Mouse (Mus musculus): ENCODE measurements around the gene Arhgap35.

Arhgap35 gene

GRCm38 (mm10) chr7:16537220-16537903 lies 77.4 kb downstream of the Arhgap35 start:
- in situ Hi-C loops (cut with MboI; ENCODE audit: unreplicated experiment in 2 of 2), result no loop called here

GRCm38 (mm10) chr7:16525995-16526394 lies 88.8 kb downstream of the Arhgap35 start:
- in situ Hi-C loops (cut with MboI; ENCODE audit: unreplicated experiment in 2 of 2), result no loop called here

- in situ Hi-C loops (cut with MboI; ENCODE audit: unreplicated experiment in 2 of 2), result no loop called here
Observed at GRCm38 (mm10) chr7:16525448-16525847, 89.3 kb downstream of the Arhgap35 start.

- in situ Hi-C loops (cut with MboI; ENCODE audit: unreplicated experiment in 2 of 2), result no loop called here
Observed at GRCm38 (mm10) chr7:16524308-16524707, 90.5 kb downstream of the Arhgap35 start.

GRCm38 (mm10) chr7:16519310-16519709 lies 95.5 kb downstream of the Arhgap35 start:
- in situ Hi-C loops (cut with MboI; ENCODE audit: unreplicated experiment in 2 of 2), result no loop called here

- in situ Hi-C loops (cut with MboI; ENCODE audit: unreplicated experiment in 2 of 2), result no loop called here
Observed at GRCm38 (mm10) chr7:16517198-16517597, 97.6 kb downstream of the Arhgap35 start.

GRCm38 (mm10) chr7:16507284-16507683 lies 107.5 kb downstream of the Arhgap35 start:
- in situ Hi-C loops (cut with MboI; ENCODE audit: unreplicated experiment in 2 of 2), result loop anchor here (5.0 to 10.0 kb wide), 3 partner anchors 110 to 188 kb away; no protein-coding TSS in a partner anchor

- in situ Hi-C loops (cut with MboI; ENCODE audit: unreplicated experiment in 2 of 2), result loop anchor here (5.0 to 10.0 kb wide), 3 partner anchors 112 to 190 kb away; no protein-coding TSS in a partner anchor
Observed at GRCm38 (mm10) chr7:16505226-16505593, 109.6 kb downstream of the Arhgap35 start.

GRCm38 (mm10) chr7:16504573-16505225 lies 110.1 kb downstream of the Arhgap35 start:
- in situ Hi-C loops (cut with MboI; ENCODE audit: unreplicated experiment in 2 of 2), result loop anchor here (5.0 to 10.0 kb wide), 3 partner anchors 113 to 190 kb away; no protein-coding TSS in a partner anchor

- in situ Hi-C loops (cut with MboI; ENCODE audit: unreplicated experiment in 2 of 2), result loop anchor here in 1 of 2 experiments (10.0 kb wide), 1 partner anchor 193 kb away; no protein-coding TSS in a partner anchor
Observed at GRCm38 (mm10) chr7:16501571-16501970, 113.2 kb downstream of the Arhgap35 start.

GRCm38 (mm10) chr7:16499671-16500104 lies 115.1 kb downstream of the Arhgap35 start:
- in situ Hi-C loops (cut with MboI; ENCODE audit: unreplicated experiment in 2 of 2), result loop anchor here in 1 of 2 experiments (10.0 kb wide), 1 partner anchor 195 kb away; no protein-coding TSS in a partner anchor

GRCm38 (mm10) chr7:16496260-16496659 lies 118.5 kb downstream of the Arhgap35 start:
- in situ Hi-C loops (cut with MboI; ENCODE audit: unreplicated experiment in 2 of 2), result no loop called here

- in situ Hi-C loops (cut with MboI; ENCODE audit: unreplicated experiment in 2 of 2), result loop anchor here in 1 of 2 experiments (5.0 kb wide), 1 partner anchor 201 kb away; no protein-coding TSS in a partner anchor
Observed at GRCm38 (mm10) chr7:16493361-16493760, 121.4 kb downstream of the Arhgap35 start.

- in situ Hi-C loops (cut with MboI; ENCODE audit: unreplicated experiment in 2 of 2), result loop anchor here in 1 of 2 experiments (5.0 kb wide), 1 partner anchor 200 kb away; no protein-coding TSS in a partner anchor
Observed at GRCm38 (mm10) chr7:16492211-16492610, 122.6 kb downstream of the Arhgap35 start.

- in situ Hi-C loops (cut with MboI; ENCODE audit: unreplicated experiment in 2 of 2), result loop anchor here in 1 of 2 experiments (5.0 kb wide), 1 partner anchor 199 kb away; no protein-coding TSS in a partner anchor
Observed at GRCm38 (mm10) chr7:16491759-16492158, 123.0 kb downstream of the Arhgap35 start.

- in situ Hi-C loops (cut with MboI; ENCODE audit: unreplicated experiment in 2 of 2), result loop anchor here in 1 of 2 experiments (5.0 kb wide), 1 partner anchor 198 kb away; no protein-coding TSS in a partner anchor
Observed at GRCm38 (mm10) chr7:16489948-16490347, 124.8 kb downstream of the Arhgap35 start.

GRCm38 (mm10) chr7:16488816-16489215 lies 126.0 kb downstream of the Arhgap35 start:
- in situ Hi-C loops (cut with MboI; ENCODE audit: unreplicated experiment in 2 of 2), result no loop called here

- in situ Hi-C loops (cut with MboI; ENCODE audit: unreplicated experiment in 2 of 2), result no loop called here
Observed at GRCm38 (mm10) chr7:16477628-16478027, 137.2 kb downstream of the Arhgap35 start, which contains the start of gene Npas1. Npas1 (minus strand) TSS chr7:16477728.

- in situ Hi-C loops (cut with MboI; ENCODE audit: unreplicated experiment in 2 of 2), result no loop called here
Observed at GRCm38 (mm10) chr7:16476600-16476989, 138.2 kb downstream of the Arhgap35 start.

GRCm38 (mm10) chr7:16475764-16476599 lies 138.8 kb downstream of the Arhgap35 start:
- in situ Hi-C loops (cut with MboI; ENCODE audit: unreplicated experiment in 2 of 2), result no loop called here

Data from v-Abl transformed pro-B cells (cell line).